Mouse (Mus musculus) liver, embryonic 14.5 days (tissue): ENCODE results near the gene A630095E13Rik.

Source experiments
- CTCF ChIP-seq: IDR thresholded peaks from 2 replicates; pipeline ENCODE4 v1.5.1; 2016; ENCODE audit warnings: antibody characterized with exemption, low read depth, control low read depth
- EP300 ChIP-seq: IDR thresholded peaks from 2 replicates; pipeline ENCODE4 v1.6.1; 2016; ENCODE audit warnings: antibody characterized with exemption, low read depth

DNA sequence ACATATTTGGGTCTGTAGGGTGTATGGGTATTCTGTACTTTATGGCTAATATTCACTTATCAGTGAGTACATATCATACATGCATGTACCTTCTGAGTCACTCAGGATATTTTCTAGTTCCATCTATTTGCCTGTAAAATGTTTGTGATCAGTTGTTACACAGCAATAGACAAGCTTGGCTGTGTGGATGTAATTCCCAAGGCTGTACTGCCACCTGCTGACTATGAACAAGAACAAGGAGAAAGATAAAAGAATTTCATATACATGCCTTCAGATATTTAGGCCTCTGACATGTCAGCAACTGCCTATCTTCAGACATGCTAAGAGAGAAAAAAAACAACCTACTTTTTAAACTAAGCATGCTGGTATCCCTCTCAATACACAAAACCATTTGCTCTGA lies 44.2 kb upstream of the A630095E13Rik start:
- TF ChIP-seq CTCF (no peak), EP300 (no peak)
